Mouse (Mus musculus): ENCODE data around the gene Erbin. TPM values are rescaled to one million over a fixed set of nuclear protein-coding genes. Genes with fewer than 3 reads are reported as not detected.

The Erbin gene
- polyA plus RNA-seq, 1 experiment from 2014 or later = 18.9 TPM

GRCm38 (mm10) chr13:103893065-103893464 is 27.2 kb downstream of the Erbin start:
- ATAC-seq = no peak
- no peak for DNase-seq (ENCODE audit: low spot score)
- no peak overlapping the region for H3K4me3 ChIP-seq (ENCODE audit: low read depth, low read length)
- H3K9me3 ChIP-seq (replicated peaks; ENCODE audit: control insufficient read depth, low read length) = no peaks in the 10 kb centered on the region
- H3K27ac ChIP-seq (ENCODE audit: low read depth, low read length) = no peak overlapping the region
- no peaks in the 10 kb centered on the region for H3K36me3 ChIP-seq (ENCODE audit: control insufficient read depth, insufficient read depth, low read length)
- no peaks in the 10 kb centered on the region for H3K4me1 ChIP-seq (ENCODE audit: control insufficient read depth, insufficient read depth, low read length)
- no peak overlapping the region for H3K4me2 ChIP-seq (ENCODE audit: low read length)
- no peaks in the 10 kb centered on the region for H3K27me3 ChIP-seq (replicated peaks; ENCODE audit: control insufficient read depth, insufficient read depth, low read length)
- 93% methylated on average over 5 of the region's 5 CpGs for WGBS
- H3K9ac ChIP-seq (ENCODE audit: low read length) = no peak overlapping the region

GRCm38 (mm10) chr13:103890038-103890437 is 30.3 kb downstream of the Erbin start:
- WGBS = 26% methylated on average over 3 of the region's 3 CpGs
- H3K9me3 ChIP-seq (replicated peaks; ENCODE audit: control insufficient read depth, low read length) = no peaks in the 10 kb centered on the region
- no peaks in the 10 kb centered on the region for H3K36me3 ChIP-seq (ENCODE audit: control insufficient read depth, insufficient read depth, low read length)
- H3K4me3 ChIP-seq (ENCODE audit: low read depth, low read length) = no peak overlapping the region
- H3K4me1 ChIP-seq (ENCODE audit: control insufficient read depth, insufficient read depth, low read length) = no peaks in the 10 kb centered on the region
- no peak overlapping the region for H3K9ac ChIP-seq (ENCODE audit: low read length)
- no peak overlapping the region for H3K4me2 ChIP-seq (ENCODE audit: low read length)
- ATAC-seq = no peak
- no peak overlapping the region for H3K27ac ChIP-seq (ENCODE audit: low read depth, low read length)
- peak; percentile 31 for DNase-seq (ENCODE audit: low spot score)
- no peaks in the 10 kb centered on the region for H3K27me3 ChIP-seq (replicated peaks; ENCODE audit: control insufficient read depth, insufficient read depth, low read length)

GRCm38 (mm10) chr13:103886503-103886902 is 33.8 kb downstream of the Erbin start:
- Histone ChIP-seq H3K4me3 (ENCODE audit: low read depth, low read length) (no peak overlapping the region), H3K4me2 (ENCODE audit: low read length) (no peak overlapping the region), H3K9me3 (replicated peaks; ENCODE audit: control insufficient read depth, low read length) (no peaks in the 10 kb centered on the region), H3K36me3 (ENCODE audit: control insufficient read depth, insufficient read depth, low read length) (no peaks in the 10 kb centered on the region), H3K27me3 (replicated peaks; ENCODE audit: control insufficient read depth, insufficient read depth, low read length) (no peaks in the 10 kb centered on the region), H3K27ac (ENCODE audit: low read depth, low read length) (no peak overlapping the region), H3K4me1 (ENCODE audit: control insufficient read depth, insufficient read depth, low read length) (no peaks in the 10 kb centered on the region), H3K9ac (ENCODE audit: low read length) (no peak overlapping the region)
- no peak for ATAC-seq
- DNase-seq (ENCODE audit: low spot score) = no peak
- WGBS = 92% methylated on average over 3 of the region's 3 CpGs

GRCm38 (mm10) chr13:103881200-103881599 is 39.1 kb downstream of the Erbin start:
- Histone ChIP-seq H3K4me3 (ENCODE audit: low read depth, low read length) (no peak overlapping the region), H3K4me2 (ENCODE audit: low read length) (no peak overlapping the region), H3K27ac (ENCODE audit: low read depth, low read length) (no peak overlapping the region), H3K9ac (ENCODE audit: low read length) (no peak overlapping the region), H3K27me3 (replicated peaks; ENCODE audit: control insufficient read depth, insufficient read depth, low read length) (no peaks in the 10 kb centered on the region), H3K9me3 (replicated peaks; ENCODE audit: control insufficient read depth, low read length) (no peaks in the 10 kb centered on the region), H3K36me3 (ENCODE audit: control insufficient read depth, insufficient read depth, low read length) (no peaks in the 10 kb centered on the region), H3K4me1 (ENCODE audit: control insufficient read depth, insufficient read depth, low read length) (no peaks in the 10 kb centered on the region)
- 98% methylated on average over 4 of the region's 4 CpGs for WGBS
- no peak for ATAC-seq
- DNase-seq (ENCODE audit: low spot score) = no peak

- Histone ChIP-seq H3K27ac (ENCODE audit: low read depth, low read length) (no peak overlapping the region), H3K36me3 (ENCODE audit: control insufficient read depth, insufficient read depth, low read length) (no peaks in the 10 kb centered on the region), H3K4me3 (ENCODE audit: low read depth, low read length) (no peak overlapping the region), H3K27me3 (replicated peaks; ENCODE audit: control insufficient read depth, insufficient read depth, low read length) (no peaks in the 10 kb centered on the region), H3K9me3 (replicated peaks; ENCODE audit: control insufficient read depth, low read length) (no peaks in the 10 kb centered on the region), H3K9ac (ENCODE audit: low read length) (no peak overlapping the region), H3K4me2 (ENCODE audit: low read length) (no peak overlapping the region), H3K4me1 (ENCODE audit: control insufficient read depth, insufficient read depth, low read length) (no peaks in the 10 kb centered on the region)
- ATAC-seq (no peak), DNase-seq (ENCODE audit: low spot score) (no peak)
These were observed 43.6 kb downstream of the Erbin start for GRCm38 (mm10) chr13:103876743-103877142.

GRCm38 (mm10) chr13:103875823-103876514 is 44.3 kb downstream of the Erbin start:
- 84% methylated on average over 6 of the region's 6 CpGs for WGBS
- Histone ChIP-seq H3K4me3 (ENCODE audit: low read depth, low read length) (no peak overlapping the region), H3K9me3 (replicated peaks; ENCODE audit: control insufficient read depth, low read length) (no peaks in the 10 kb centered on the region), H3K4me2 (ENCODE audit: low read length) (no peak overlapping the region), H3K36me3 (ENCODE audit: control insufficient read depth, insufficient read depth, low read length) (no peaks in the 10 kb centered on the region), H3K27me3 (replicated peaks; ENCODE audit: control insufficient read depth, insufficient read depth, low read length) (no peaks in the 10 kb centered on the region), H3K27ac (ENCODE audit: low read depth, low read length) (no peak overlapping the region), H3K9ac (ENCODE audit: low read length) (no peak overlapping the region), H3K4me1 (ENCODE audit: control insufficient read depth, insufficient read depth, low read length) (no peaks in the 10 kb centered on the region)
- DNase-seq (ENCODE audit: low spot score) (no peak), ATAC-seq (no peak)

- Histone ChIP-seq H3K27ac (ENCODE audit: low read depth, low read length) (no peak overlapping the region), H3K4me1 (ENCODE audit: control insufficient read depth, insufficient read depth, low read length) (no peaks in the 10 kb centered on the region), H3K4me3 (ENCODE audit: low read depth, low read length) (no peak overlapping the region), H3K36me3 (ENCODE audit: control insufficient read depth, insufficient read depth, low read length) (peaks cover 8% of the 10 kb centered on the region; the same call in 1 of the 2 replicates), H3K27me3 (replicated peaks; ENCODE audit: control insufficient read depth, insufficient read depth, low read length) (no peaks in the 10 kb centered on the region), H3K9me3 (replicated peaks; ENCODE audit: control insufficient read depth, low read length) (no peaks in the 10 kb centered on the region), H3K4me2 (ENCODE audit: low read length) (no peak overlapping the region), H3K9ac (ENCODE audit: low read length) (no peak overlapping the region)
- WGBS = 90% methylated on average over 3 of the region's 3 CpGs
- no peak for DNase-seq (ENCODE audit: low spot score)
- no peak for ATAC-seq
These were observed 49.5 kb downstream of the Erbin start for GRCm38 (mm10) chr13:103870786-103871185.

- no peak for ATAC-seq
- Histone ChIP-seq H3K4me3 (ENCODE audit: low read depth, low read length) (no peak overlapping the region), H3K4me2 (ENCODE audit: low read length) (no peak overlapping the region), H3K9ac (ENCODE audit: low read length) (no peak overlapping the region), H3K27me3 (replicated peaks; ENCODE audit: control insufficient read depth, insufficient read depth, low read length) (no peaks in the 10 kb centered on the region), H3K4me1 (ENCODE audit: control insufficient read depth, insufficient read depth, low read length) (no peaks in the 10 kb centered on the region), H3K27ac (ENCODE audit: low read depth, low read length) (no peak overlapping the region), H3K36me3 (ENCODE audit: control insufficient read depth, insufficient read depth, low read length) (peaks cover 8% of the 10 kb centered on the region; the same call in 1 of the 2 replicates), H3K9me3 (replicated peaks; ENCODE audit: control insufficient read depth, low read length) (no peaks in the 10 kb centered on the region)
- no peak for DNase-seq (ENCODE audit: low spot score)
- WGBS = 89% methylated on average over 1 of the region's 1 CpGs
These were observed 50.2 kb downstream of the Erbin start for GRCm38 (mm10) chr13:103870117-103870516.

- H3K4me3 ChIP-seq (ENCODE audit: low read depth, low read length) = no peak overlapping the region
- no peak overlapping the region for H3K27ac ChIP-seq (ENCODE audit: low read depth, low read length)
- H3K27me3 ChIP-seq (replicated peaks; ENCODE audit: control insufficient read depth, insufficient read depth, low read length) = no peaks in the 10 kb centered on the region
- DNase-seq (ENCODE audit: low spot score) (no peak), ATAC-seq (no peak)
- no peaks in the 10 kb centered on the region for H3K4me1 ChIP-seq (ENCODE audit: control insufficient read depth, insufficient read depth, low read length)
- peaks cover 15% of the 10 kb centered on the region; the same call in 1 of the 2 replicates for H3K36me3 ChIP-seq (ENCODE audit: control insufficient read depth, insufficient read depth, low read length)
- H3K9me3 ChIP-seq (replicated peaks; ENCODE audit: control insufficient read depth, low read length) = no peaks in the 10 kb centered on the region
- no peak overlapping the region for H3K9ac ChIP-seq (ENCODE audit: low read length)
- no peak overlapping the region for H3K4me2 ChIP-seq (ENCODE audit: low read length)
- 61% methylated on average over 1 of the region's 1 CpGs for WGBS
These were observed 51.4 kb downstream of the Erbin start for GRCm38 (mm10) chr13:103868875-103869274.

All from forebrain, embryonic 14.5 days (tissue).